Mouse (Mus musculus) liver, postnatal 0 days (tissue): ENCODE results near the gene Slc3a2.

Experiments
- CTCF ChIP-seq: sonication (generic); IDR thresholded peaks from 2 replicates; pipeline ENCODE4 v1.5.1; 2016; ENCODE audit warnings: antibody characterized with exemption, low read depth
- EP300 ChIP-seq: IDR thresholded peaks from 2 replicates; pipeline ENCODE4 v1.6.1; 2016; ENCODE audit warnings: antibody characterized with exemption, low read depth, mild to moderate bottlenecking

GRCm38 (mm10) chr19:8721378-8721777 lies 1.8 kb downstream of the Slc3a2 start:
- TF ChIP-seq CTCF = no peak
- no peak for TF ChIP-seq EP300
